Mouse (Mus musculus): Measurements from ENCODE around the gene Sf3b4.

DNA sequence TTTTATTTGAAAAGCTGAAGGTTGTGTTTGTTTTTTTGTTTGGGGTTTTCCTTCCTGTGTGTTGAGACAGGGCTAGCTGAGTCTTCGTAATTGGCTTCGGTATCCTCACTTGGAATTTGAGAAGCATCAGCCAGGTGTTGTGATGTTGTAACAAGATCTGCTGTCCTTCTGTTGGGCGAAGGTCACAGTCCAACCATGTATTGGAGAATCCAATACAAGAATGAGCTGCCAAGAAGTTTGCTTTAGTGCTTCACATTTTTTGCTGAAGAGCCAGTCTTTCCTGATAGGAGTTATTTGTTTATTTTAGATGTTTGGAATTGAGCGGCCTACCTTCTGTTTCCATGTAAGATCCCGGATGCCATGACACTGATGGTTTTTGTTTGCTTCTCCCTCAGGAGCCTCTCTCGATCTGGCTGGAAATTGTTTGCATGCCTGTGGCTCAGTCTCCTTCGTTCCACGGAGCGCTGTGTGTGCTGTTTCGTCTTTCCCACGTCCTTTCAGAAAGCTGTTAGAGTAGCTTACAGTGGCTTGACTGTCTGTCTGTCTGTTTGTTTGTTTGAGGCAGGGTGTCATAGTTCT is 38.7 kb upstream of the Sf3b4 start:
- TF ChIP-seq CTCF (IDR thresholded peaks at IDR 0.05; ENCODE audit: low read depth) (no peak), EP300 (optimal IDR thresholded peaks at IDR 0.05) (no peak)

All from stomach, postnatal 0 days (tissue).